Mouse (Mus musculus): Measurements from ENCODE around the gene Polr3f. TPM values are rescaled to one million over a fixed set of nuclear protein-coding genes. Genes with fewer than 3 reads are reported as not detected.

Gene Polr3f
- polyA plus RNA-seq, 1 experiment from 2014 or later, result 28.6 TPM

DNA sequence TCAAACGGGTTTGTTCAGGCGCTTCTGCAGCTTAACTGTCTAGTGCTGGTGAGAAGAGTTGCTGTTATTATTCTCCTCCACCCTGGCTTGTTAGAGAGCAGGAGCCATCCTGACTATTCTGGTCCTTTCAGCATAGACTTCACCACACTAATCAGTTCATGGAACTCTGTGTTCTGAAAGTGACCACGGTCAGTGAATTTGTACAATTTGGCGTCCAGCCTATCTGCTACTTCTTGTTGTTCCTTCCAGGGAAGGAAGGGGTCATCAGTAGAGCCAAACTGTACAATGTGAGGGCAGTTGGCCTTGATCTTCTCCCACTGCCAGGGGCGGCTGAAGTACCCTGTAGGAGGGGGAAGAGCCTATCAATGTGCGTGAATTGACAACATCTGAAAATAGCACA lies 16.2 kb downstream of the Polr3f start:
- Histone ChIP-seq H3K36me3 (peaks cover 74% of the 10 kb centered on the region), H3K27me3 (no peaks in the 10 kb centered on the region), H3K9me3 (no peaks in the 10 kb centered on the region), H3K27ac (no peak overlapping the region), H3K4me2 (no peak overlapping the region), H3K9ac (no peak overlapping the region), H3K4me1 (replicated peaks) (no peaks in the 10 kb centered on the region), H3K4me3 (no peak overlapping the region)
- no peak for ATAC-seq (ENCODE audit: low FRiP score)
- WGBS, result 95% methylated on average over 6 of the region's 6 CpGs

DNA sequence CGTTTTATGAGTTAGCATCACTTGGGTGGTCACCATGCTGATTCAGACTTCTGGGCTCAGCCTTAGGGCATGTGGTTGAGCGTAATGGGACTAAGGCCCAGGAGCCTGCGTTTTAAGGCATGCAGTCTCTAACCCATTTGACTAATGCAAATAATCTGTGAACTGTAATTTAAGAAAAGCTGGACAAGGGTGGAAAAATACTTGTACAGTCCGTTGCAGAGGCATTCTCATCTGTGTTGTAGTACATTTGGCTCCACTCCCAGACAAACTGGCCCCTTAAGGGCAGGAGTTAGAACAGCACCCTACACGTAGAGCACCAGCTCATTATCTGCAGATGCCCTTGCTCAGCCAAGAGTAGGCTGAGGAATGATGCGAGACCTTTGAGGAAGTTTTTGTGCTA lies 17.1 kb downstream of the Polr3f start:
- H3K36me3 ChIP-seq, result peaks cover 64% of the 10 kb centered on the region
- ATAC-seq (ENCODE audit: low FRiP score), result no peak
- 89% methylated on average over 6 of the region's 6 CpGs for WGBS
- H3K4me2 ChIP-seq, result no peak overlapping the region
- H3K27me3 ChIP-seq, result no peaks in the 10 kb centered on the region
- no peak overlapping the region for H3K27ac ChIP-seq
- no peaks in the 10 kb centered on the region for H3K9me3 ChIP-seq
- H3K9ac ChIP-seq, result no peak overlapping the region
- H3K4me1 ChIP-seq (replicated peaks), result peaks cover 8% of the 10 kb centered on the region
- no peak overlapping the region for H3K4me3 ChIP-seq

DNA sequence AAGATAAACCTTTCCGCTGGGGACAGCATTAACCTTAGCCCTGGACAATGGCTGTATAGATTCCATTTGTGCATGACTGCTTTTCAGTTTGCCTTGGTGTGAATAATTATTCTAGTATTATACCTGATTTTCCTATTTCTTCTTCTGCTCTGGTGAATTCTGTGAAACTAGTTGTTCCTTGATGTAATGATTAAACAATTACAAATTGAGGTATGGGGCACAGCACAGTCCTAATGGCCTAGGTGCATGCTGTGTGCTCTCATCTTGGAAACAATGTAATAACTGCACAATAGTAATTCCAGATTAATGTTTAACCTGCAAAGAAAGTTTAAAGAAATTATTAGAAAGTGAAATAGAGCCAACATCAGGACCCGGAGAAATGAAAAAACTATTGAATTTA lies 17.5 kb downstream of the Polr3f start:
- H3K4me2 ChIP-seq, result no peak overlapping the region
- 96% methylated on average over 2 of the region's 2 CpGs for WGBS
- H3K27me3 ChIP-seq, result no peaks in the 10 kb centered on the region
- H3K36me3 ChIP-seq, result peaks cover 60% of the 10 kb centered on the region
- H3K9ac ChIP-seq, result no peak overlapping the region
- ATAC-seq (ENCODE audit: low FRiP score), result no peak
- peaks cover 12% of the 10 kb centered on the region for H3K4me1 ChIP-seq (replicated peaks)
- no peak overlapping the region for H3K4me3 ChIP-seq
- H3K9me3 ChIP-seq, result no peaks in the 10 kb centered on the region
- no peak overlapping the region for H3K27ac ChIP-seq

DNA sequence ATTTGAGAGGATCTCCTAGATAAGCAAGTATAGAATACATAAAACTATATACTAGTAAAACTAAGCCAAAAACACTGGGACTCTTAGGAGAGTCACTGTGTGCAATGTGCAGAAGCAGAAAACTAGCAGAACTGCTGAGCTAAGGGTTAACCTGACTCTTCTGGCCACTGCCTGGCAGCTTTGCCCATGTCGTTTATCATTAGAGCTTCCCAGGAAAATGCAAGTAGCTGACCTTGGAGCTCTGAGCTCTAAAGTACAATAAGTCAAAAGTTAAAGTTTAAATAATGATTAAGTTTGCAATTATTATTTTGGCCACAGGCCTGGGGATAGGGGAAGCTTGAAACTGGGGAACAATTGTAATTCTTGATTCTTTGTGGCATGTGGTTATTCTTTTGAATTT lies 18.0 kb downstream of the Polr3f start:
- Histone ChIP-seq H3K4me1 (replicated peaks) (peaks cover 13% of the 10 kb centered on the region), H3K9ac (no peak overlapping the region), H3K36me3 (peaks cover 56% of the 10 kb centered on the region), H3K9me3 (no peaks in the 10 kb centered on the region), H3K4me2 (no peak overlapping the region), H3K27ac (no peak overlapping the region), H3K27me3 (no peaks in the 10 kb centered on the region), H3K4me3 (no peak overlapping the region)
- WGBS, result 71% methylated on average over 1 of the region's 1 CpGs
- ATAC-seq (ENCODE audit: low FRiP score), result no peak

DNA sequence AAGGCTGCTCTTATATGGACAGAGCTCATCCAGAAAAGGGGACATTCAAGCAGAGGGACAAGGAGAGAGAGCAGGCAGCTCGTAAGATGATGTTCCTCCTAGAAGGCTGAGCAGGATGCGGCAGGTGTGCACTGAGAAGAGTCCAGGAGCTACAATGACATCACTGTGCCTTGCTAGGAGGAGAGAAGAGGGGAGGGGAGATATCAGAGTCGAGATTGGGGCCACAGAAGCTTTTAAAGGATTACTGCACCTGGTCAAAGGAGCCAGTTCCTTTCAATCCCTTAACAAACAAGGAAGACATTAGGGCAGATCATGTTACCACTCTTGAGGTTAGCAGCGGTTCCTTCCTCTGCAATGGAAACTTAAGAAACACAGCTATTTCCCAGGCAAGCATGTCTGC lies 20.0 kb downstream of the Polr3f start:
- no peak overlapping the region for H3K4me2 ChIP-seq
- peaks cover 13% of the 10 kb centered on the region for H3K4me1 ChIP-seq (replicated peaks)
- H3K36me3 ChIP-seq, result peaks cover 44% of the 10 kb centered on the region
- H3K27ac ChIP-seq, result no peak overlapping the region
- WGBS, result 90% methylated on average over 4 of the region's 4 CpGs
- H3K9ac ChIP-seq, result no peak overlapping the region
- no peaks in the 10 kb centered on the region for H3K27me3 ChIP-seq
- no peaks in the 10 kb centered on the region for H3K9me3 ChIP-seq
- H3K4me3 ChIP-seq, result no peak overlapping the region
- ATAC-seq (ENCODE audit: low FRiP score), result no peak

DNA sequence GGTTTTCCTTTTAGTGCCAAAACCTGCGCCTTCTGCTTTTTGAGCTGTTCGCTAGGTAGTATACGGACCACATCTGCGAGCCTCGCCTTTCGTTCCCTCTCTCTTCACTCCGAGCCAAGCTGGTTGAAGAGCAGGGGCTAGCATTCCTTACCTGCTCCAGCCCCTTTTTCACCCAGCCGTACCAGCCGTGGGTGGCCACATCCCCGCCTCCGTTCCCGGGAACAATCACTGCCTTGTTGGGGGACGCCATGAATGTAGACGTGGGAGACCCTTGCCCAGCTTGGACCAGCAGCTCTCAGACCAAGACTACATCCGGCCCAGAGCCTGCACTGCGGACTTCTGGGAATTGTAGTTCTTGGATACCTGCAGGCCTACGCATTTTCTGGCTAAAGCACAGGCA lies 23.0 kb downstream of the Polr3f start, which contains the start of gene Rbbp9:
Rbbp9 (minus strand) TSS at position 341 of the 400 bp plus-strand sequence.
- Histone ChIP-seq H3K9ac (peak within 1 kb of the TSS; percentile 88), H3K27ac (peak within 1 kb of the TSS; percentile 88), H3K27me3 (no peaks in the 10 kb centered on the region), H3K4me2 (peak within 1 kb of the TSS; percentile 63), H3K9me3 (no peaks in the 10 kb centered on the region), H3K36me3 (peaks cover 19% of the 10 kb centered on the region), H3K4me3 (peak within 1 kb of the TSS; percentile 73), H3K4me1 (replicated peaks) (peaks cover 18% of the 10 kb centered on the region)
- under 1% methylated on average over 17 of the region's 17 CpGs for WGBS
- ATAC-seq (ENCODE audit: low FRiP score), result peak; percentile 98

DNA sequence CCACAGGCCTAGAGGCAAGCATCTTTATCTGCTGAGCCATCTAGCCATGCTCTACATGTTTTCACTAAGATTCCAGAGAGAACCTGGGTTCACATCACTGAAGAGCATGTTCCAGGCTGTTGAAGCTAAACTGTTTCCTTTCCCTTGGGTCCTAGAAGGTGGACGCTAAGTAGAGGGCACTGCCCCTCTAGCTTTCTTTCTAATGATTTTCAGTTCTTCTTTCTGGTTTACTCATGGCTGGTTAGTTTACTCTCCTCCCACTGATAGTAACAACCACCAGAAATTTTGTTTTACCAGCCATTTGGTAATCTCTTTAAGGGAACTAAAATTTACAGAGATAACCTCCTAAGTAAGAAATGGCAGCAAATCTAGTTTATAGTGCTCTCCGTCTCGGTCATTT lies 26.4 kb downstream of the Polr3f start:
- H3K36me3 ChIP-seq, result no peaks in the 10 kb centered on the region
- no peak for ATAC-seq (ENCODE audit: low FRiP score)
- no peak overlapping the region for H3K4me3 ChIP-seq
- H3K4me2 ChIP-seq, result no peak overlapping the region
- no peak overlapping the region for H3K9ac ChIP-seq
- 95% methylated on average over 3 of the region's 3 CpGs for WGBS
- no peaks in the 10 kb centered on the region for H3K9me3 ChIP-seq
- peaks cover 28% of the 10 kb centered on the region for H3K4me1 ChIP-seq (replicated peaks)
- no peak overlapping the region for H3K27ac ChIP-seq
- no peaks in the 10 kb centered on the region for H3K27me3 ChIP-seq

DNA sequence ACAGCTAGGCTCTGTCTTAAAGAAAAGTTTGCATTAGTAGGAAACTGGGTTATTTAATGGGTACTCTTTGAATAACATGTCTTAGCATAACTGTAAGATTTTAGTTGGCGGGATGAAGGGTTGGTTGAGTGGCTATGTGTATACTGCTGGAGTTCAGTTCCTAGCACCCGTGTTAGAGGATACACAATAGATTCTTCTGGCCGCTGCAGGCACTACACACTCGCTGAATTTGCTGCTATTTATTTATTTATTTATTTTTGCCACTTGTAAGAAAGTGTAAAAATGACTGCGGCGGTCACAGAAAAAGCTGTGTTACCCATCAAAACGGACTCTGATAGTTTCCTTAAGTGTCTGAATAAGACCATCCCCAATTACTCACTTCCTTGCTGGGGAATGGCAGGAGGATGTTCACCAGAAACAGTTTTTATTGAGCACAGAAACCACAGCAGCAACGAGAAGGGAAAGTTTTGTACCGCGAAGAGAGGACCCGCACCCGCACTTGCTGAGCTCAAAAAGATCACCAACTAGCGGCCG lies 27.8 kb downstream of the Polr3f start:
- H3K9ac ChIP-seq, result peak overlapping the region; percentile 72
- H3K27ac ChIP-seq, result peak overlapping the region; percentile 79
- peaks cover 12% of the 10 kb centered on the region for H3K36me3 ChIP-seq
- no peak for ATAC-seq (ENCODE audit: low FRiP score)
- H3K27me3 ChIP-seq, result no peaks in the 10 kb centered on the region
- H3K4me2 ChIP-seq, result peak overlapping the region; percentile 71
- 4% methylated on average over 14 of the region's 14 CpGs for WGBS
- H3K4me1 ChIP-seq (replicated peaks), result peaks cover 16% of the 10 kb centered on the region
- no peaks in the 10 kb centered on the region for H3K9me3 ChIP-seq
- H3K4me3 ChIP-seq, result peak overlapping the region; percentile 75

DNA sequence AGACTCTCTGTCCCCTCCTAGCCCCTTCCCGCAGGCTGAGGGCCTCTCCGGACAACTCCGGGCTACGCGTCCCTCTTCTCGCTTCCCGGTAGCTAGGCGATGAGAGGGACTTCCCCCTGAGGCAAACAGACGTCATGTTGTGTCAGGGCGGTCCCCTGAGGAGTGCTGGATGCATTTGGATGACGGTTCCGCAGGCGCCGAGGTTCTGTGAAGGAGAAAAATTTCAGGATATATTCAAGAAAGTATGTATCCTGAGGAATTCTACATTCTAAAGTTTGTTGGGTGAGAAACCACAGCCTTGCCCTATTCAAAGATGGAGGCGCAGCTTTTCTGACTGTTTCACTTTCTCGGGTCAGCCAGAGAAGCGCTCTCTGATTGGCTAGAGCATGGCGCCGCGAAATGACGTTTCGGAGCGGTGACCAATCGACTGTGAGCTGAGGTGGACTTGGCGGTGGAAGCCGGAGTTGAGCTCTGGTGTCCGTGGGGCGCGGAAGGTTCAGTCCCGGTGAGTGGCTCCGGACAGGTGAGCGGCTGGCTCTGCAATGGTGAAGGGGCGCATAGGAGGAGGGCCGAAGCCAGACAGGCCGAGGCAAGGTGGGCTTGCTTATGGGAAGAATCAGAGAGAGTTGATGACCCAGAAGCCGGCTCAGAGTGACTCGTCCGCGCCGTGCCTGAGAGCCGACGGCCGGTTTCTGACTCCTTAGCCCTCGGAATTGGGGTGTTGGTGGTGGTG lies 28.5 kb downstream of the Polr3f start, which contains the start of gene Sec23b:
Sec23b (plus strand) TSS at position 410 of the 733 bp plus-strand sequence.
- under 1% methylated on average over 44 of the region's 44 CpGs for WGBS
- Histone ChIP-seq H3K9me3 (no peaks in the 10 kb centered on the region), H3K4me2 (peak within 1 kb of the TSS; percentile 71), H3K27me3 (no peaks in the 10 kb centered on the region), H3K36me3 (peaks cover 16% of the 10 kb centered on the region), H3K27ac (peak within 1 kb of the TSS; percentile 79), H3K4me1 (replicated peaks) (peaks cover 16% of the 10 kb centered on the region), H3K4me3 (peak within 1 kb of the TSS; percentile 75), H3K9ac (peak within 1 kb of the TSS; percentile 79)
- ATAC-seq (ENCODE audit: low FRiP score), result peak; percentile 98

DNA sequence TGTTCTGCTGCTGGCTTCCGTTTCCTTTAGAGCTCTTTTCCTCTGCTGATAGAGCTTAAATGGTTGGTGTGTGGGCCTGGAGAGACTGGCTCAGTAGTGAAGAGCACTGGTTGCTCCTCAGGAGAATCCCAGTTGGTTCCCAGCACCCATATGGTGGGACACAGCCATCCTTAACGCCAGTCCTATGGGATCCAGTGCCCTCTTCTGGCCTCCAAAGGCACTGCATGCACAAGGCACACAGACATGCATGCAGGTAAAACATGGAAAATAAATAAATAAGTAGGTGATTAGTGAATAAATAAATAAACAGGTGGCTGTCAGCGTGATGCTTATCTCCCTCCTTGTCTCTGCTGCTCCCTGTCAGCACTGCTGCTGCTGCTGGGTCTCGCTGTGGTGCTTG lies 61.2 kb downstream of the Polr3f start:
- Histone ChIP-seq H3K4me2 (no peak overlapping the region), H3K36me3 (peaks cover 65% of the 10 kb centered on the region), H3K4me3 (no peak overlapping the region), H3K9ac (no peak overlapping the region), H3K4me1 (replicated peaks) (no peaks in the 10 kb centered on the region), H3K27ac (no peak overlapping the region), H3K9me3 (no peaks in the 10 kb centered on the region), H3K27me3 (no peaks in the 10 kb centered on the region)
- 80% methylated on average over 4 of the region's 4 CpGs for WGBS
- no peak for ATAC-seq (ENCODE audit: low FRiP score)

Other genes starting within 250 kb of the Polr3f start
- not detected in 2 replicates for gene Ovol2, start 195.6 kb upstream of the Polr3f start, polyA plus RNA-seq (2015; fragmentation: Nextera tagmentation; extraction: Ambion mirVana)
- 29.6 and 33.3 TPM in 2 replicates for gene Kat14, start 158.7 kb upstream of the Polr3f start, polyA plus RNA-seq (2015; fragmentation: Nextera tagmentation; extraction: Ambion mirVana)
- gene Pet117, start 158.7 kb upstream of the Polr3f start, polyA plus RNA-seq (2015; fragmentation: Nextera tagmentation; extraction: Ambion mirVana), result 2.4 and 4.3 TPM in 2 replicates
- 8.6 and 11.9 TPM in 2 replicates for gene Dzank1, start 304 bp upstream of the Polr3f start, polyA plus RNA-seq (2015; fragmentation: Nextera tagmentation; extraction: Ambion mirVana)
- 56.1 and 58.9 TPM in 2 replicates for gene Rbbp9, start 23.2 kb downstream of the Polr3f start, polyA plus RNA-seq (2015; fragmentation: Nextera tagmentation; extraction: Ambion mirVana)
- 75.8 and 80.2 TPM in 2 replicates for gene Sec23b, start 28.5 kb downstream of the Polr3f start, polyA plus RNA-seq (2015; fragmentation: Nextera tagmentation; extraction: Ambion mirVana)
- 63.3 and 67.3 TPM in 2 replicates for gene Smim26, start 66.3 kb downstream of the Polr3f start, polyA plus RNA-seq (2015; fragmentation: Nextera tagmentation; extraction: Ambion mirVana)
- 85.8 and 88.9 TPM in 2 replicates for gene Dtd1, start 72.2 kb downstream of the Polr3f start, polyA plus RNA-seq (2015; fragmentation: Nextera tagmentation; extraction: Ambion mirVana)

All from hindbrain, embryonic 13.5 days (tissue).